Mouse (Mus musculus): ENCODE data around the gene Vars2. TPM values are rescaled to one million over a fixed set of nuclear protein-coding genes. Genes with fewer than 3 reads are reported as not detected.

Gene Vars2
- polyA plus RNA-seq, 1 experiment from 2014 or later, result 18.6 TPM

DNA sequence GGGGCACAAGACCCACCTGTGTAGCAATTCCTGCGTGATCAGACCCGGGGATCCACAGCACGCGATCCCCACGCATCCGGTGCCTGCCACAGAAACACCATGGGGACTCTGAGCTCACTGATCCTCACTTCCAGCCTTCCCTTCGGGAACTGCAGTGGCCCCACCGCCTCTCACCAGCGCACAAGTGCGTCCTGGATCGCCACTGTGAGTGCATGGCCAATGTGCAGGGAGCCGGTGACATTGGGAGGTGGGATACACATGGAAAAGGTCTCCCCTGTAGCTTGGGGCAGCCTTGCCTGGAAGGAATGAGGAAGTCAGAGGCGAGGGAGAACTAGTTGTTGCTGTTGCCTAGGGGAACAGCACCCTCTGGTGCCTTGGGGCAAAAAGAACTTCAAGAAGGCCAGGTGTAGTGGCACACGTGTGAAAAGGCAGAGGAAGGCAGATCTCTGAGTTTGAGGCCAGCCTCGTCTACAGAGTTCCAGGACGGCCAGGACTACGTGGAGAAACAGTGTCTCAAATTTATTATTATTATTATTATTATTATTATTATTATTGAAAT, 1.4 kb downstream of the Vars2 start:
- no peak overlapping the region for H3K4me3 ChIP-seq (replicated peaks)

DNA sequence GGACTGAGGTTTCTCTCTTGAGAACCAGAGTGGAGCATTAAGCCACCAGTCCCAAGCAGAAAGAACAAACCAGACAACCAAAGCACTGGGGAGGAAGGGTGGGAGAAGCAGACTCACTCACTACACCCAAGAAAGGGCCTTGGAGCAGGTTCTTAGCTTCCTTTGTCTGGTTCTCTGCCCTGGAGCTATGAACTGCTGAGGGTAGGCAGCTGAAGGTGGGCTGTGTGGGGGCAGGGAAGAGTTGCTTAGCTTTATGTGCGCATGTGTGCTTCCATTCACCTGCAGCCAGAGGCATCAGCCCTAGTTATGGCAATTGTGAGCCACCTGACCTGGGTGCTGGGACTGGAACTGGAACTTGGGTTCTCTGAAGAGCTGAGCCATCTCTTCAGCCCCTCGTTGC, 14.3 kb downstream of the Vars2 start:
- Histone ChIP-seq H3K27ac (no peak overlapping the region; the same call in 1 of the 2 replicates), H3K27me3 (replicated peaks) (no peaks in the 10 kb centered on the region), H3K36me3 (peaks cover 23% of the 10 kb centered on the region), H3K4me1 (0 out of 2 replicates have a peak, but pooled peaks cover 12% of the 10 kb centered on the region), H3K4me3 (replicated peaks) (no peak overlapping the region), H3K4me2 (no peak overlapping the region), H3K9me3 (no peaks in the 10 kb centered on the region), H3K9ac (no peak overlapping the region)
- no peak for ATAC-seq (ENCODE audit: insufficient read depth, low FRiP score, low read depth)
- WGBS, result 71% methylated on average over 2 of the region's 2 CpGs

More for the DNA sequence above, 1.4 kb downstream of the Vars2 start:
- H3K4me2 ChIP-seq, result peak overlapping the region; percentile 80
- peaks cover 36% of the 10 kb centered on the region for H3K36me3 ChIP-seq
- no peak; the same call in 1 of the 2 replicates for ATAC-seq (ENCODE audit: insufficient read depth, low FRiP score, low read depth)
- H3K27me3 ChIP-seq (replicated peaks), result no peaks in the 10 kb centered on the region
- no peaks in the 10 kb centered on the region for H3K9me3 ChIP-seq
- 70% methylated on average over 17 of the region's 17 CpGs for WGBS
- H3K9ac ChIP-seq, result no peak overlapping the region
- peaks cover 12% of the 10 kb centered on the region for H3K4me1 ChIP-seq
- H3K27ac ChIP-seq, result no peak overlapping the region

DNA sequence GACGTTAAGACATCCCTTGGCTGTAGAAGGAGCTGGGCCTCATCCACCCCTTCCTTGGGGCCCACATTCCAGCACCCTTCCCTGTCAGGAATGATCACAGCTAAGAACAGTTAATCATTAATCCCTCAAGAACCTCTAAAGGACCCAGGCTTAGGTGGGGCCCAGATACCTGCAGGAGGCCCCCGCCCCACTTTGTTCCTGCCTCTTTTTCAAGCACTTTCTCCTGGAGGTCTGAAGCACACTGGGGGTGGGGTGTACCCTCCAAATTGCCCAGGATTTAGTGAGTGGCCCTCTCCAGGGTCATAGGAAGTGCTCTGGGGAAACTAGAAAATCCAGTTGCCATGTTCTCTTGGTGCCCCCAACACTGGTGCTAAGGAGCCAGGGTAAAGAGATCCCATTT, 18.0 kb downstream of the Vars2 start:
- Histone ChIP-seq H3K36me3 (no peaks in the 10 kb centered on the region), H3K4me2 (peak overlapping the region; percentile 25; the same call in 1 of the 2 replicates), H3K4me3 (replicated peaks) (no peak overlapping the region), H3K9me3 (no peaks in the 10 kb centered on the region), H3K4me1 (0 out of 2 replicates have a peak, but pooled peaks cover 12% of the 10 kb centered on the region), H3K9ac (no peak overlapping the region; the same call in 1 of the 2 replicates), H3K27me3 (replicated peaks) (no peaks in the 10 kb centered on the region), H3K27ac (peak overlapping the region; percentile 88)
- peak; percentile 81 for ATAC-seq (ENCODE audit: insufficient read depth, low FRiP score, low read depth)
- WGBS, result 40% methylated on average over 2 of the region's 2 CpGs

DNA sequence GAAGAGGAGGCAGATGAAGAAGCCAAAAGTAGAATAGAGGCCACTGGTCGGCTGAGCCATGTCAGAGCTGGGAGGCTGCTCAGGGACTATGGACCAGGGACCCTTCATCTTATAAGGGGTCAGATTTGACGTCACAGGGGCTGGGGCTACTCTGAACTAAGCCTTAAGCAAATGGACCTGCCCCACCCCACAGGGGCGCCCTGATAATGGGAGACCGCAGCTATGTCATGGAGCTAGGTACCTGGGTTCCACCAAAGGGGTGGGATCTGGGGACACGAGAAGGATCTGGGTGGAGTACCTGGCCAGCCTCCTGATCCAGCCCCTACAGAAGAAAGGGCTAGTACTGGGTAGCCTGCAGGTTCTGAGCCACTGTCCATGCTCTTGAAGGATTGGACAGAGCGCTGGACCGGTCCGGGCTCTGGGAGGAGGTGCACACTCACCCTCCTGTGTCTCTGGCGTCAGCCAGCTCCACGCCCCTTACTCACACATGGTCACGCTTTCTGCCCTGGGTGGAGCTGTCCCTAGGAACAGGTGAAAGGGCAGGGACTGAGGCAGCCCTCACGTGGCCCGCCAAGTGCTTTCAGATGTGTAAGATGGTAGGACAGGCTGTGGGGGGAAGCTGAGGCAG, 23.7 kb downstream of the Vars2 start, which contains the start of gene Mucl3:
Gene Mucl3, minus strand, starts transcription at position 87 of the 628 bp plus-strand sequence.
- peak; percentile 54 for ATAC-seq (ENCODE audit: insufficient read depth, low FRiP score, low read depth)
- Histone ChIP-seq H3K4me3 (replicated peaks) (no peak within 1 kb of the TSS), H3K9ac (no peak within 1 kb of the TSS), H3K4me2 (no peak within 1 kb of the TSS), H3K27me3 (replicated peaks) (no peaks in the 10 kb centered on the region), H3K4me1 (peaks cover 4% of the 10 kb centered on the region; the same call in 1 of the 2 replicates), H3K27ac (no peak within 1 kb of the TSS), H3K36me3 (no peaks in the 10 kb centered on the region), H3K9me3 (no peaks in the 10 kb centered on the region)
- WGBS, result 57% methylated on average over 13 of the region's 13 CpGs

DNA sequence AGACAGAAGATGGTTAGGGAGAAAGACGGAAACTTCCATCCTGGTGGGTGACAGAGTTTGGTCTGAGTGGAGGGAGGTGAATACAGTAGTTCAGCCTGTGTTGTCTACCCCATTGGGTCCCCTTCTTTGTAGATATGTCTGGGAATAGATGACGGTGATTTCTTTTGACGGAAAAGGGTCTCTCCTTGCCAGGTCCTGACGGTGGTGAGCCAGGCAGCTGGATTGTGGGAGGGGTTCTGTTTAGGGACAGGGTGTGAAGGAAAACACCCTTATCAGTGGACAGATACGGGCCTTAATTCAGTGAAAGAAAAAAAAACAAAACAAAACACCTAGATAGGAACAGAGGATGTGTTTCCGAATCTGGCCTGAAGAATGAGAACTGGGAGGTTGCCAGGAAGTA, 28.0 kb downstream of the Vars2 start:
- ATAC-seq (ENCODE audit: insufficient read depth, low FRiP score, low read depth), result no peak
- no peaks in the 10 kb centered on the region for H3K27me3 ChIP-seq (replicated peaks)
- H3K4me3 ChIP-seq (replicated peaks), result 0 out of 2 replicates have a peak overlapping the region, but pooled peaks have one; percentile 2
- H3K9ac ChIP-seq, result no peak overlapping the region
- no peaks in the 10 kb centered on the region for H3K36me3 ChIP-seq
- H3K27ac ChIP-seq, result peak overlapping the region; percentile 83
- peaks cover 7% of the 10 kb centered on the region; the same call in 1 of the 2 replicates for H3K4me1 ChIP-seq
- WGBS, result 42% methylated on average over 6 of the region's 6 CpGs
- H3K4me2 ChIP-seq, result peak overlapping the region; percentile 32; the same call in 1 of the 2 replicates
- no peaks in the 10 kb centered on the region for H3K9me3 ChIP-seq

DNA sequence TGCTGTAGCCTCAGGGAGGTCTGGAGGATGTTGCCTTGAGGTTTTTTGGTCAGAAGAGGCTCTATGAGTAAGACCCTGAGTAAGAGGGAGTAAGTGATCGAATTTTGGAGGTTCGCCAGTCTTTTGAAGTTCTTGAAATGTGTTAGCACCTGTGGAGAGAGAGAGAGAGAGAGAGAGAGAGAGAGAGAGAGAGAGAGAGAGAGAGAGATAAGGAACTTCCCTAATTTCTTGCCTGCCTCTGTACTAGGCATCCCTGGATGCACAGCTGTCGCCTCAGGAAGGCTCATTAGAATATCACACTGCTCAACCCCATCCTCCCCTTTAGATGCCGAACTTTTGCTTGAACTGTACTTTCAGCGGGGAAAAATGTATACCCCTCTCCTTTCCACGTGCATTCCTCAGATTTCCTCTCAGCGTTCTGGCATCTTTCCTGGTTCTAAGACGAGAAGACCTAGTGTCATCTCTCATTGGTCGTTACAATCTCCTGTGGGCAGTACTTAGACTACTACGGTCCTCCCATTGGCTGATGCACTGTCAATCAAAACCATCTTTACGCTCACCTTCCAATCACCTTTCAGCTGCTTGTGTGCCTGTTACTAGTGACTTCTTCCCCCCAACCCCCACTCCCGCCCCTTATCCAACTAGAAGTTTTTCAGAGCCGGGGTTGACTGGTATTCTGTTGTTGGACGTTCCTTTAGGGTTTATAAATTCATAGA, 28.8 kb downstream of the Vars2 start:
- Histone ChIP-seq H3K9ac (no peak overlapping the region), H3K4me3 (replicated peaks) (0 out of 2 replicates have a peak overlapping the region, but pooled peaks have one; percentile 2)
- WGBS, result 19% methylated on average over 14 of the region's 14 CpGs

DNA sequence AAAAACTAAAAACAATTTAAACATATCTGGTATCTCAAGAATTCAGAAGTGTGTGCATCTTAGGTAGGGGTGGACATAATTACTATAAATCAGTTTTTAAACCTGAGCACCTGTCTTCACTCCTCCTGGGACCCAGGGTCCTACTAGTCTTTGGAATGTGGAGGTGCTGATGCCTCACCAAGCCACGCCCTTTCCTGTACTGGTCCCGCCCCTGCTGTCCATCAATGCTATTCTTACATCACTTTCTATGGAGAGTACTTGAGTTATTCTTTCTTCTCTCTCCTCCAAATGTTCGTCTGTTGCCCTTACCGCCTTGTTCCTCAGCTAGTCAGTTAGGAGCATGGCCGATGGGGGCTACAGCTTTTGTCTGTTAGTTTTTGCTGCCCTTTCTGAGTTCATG, 31.0 kb downstream of the Vars2 start:
- no peak overlapping the region for H3K4me3 ChIP-seq (replicated peaks)
- no peak overlapping the region for H3K27ac ChIP-seq
- no peak overlapping the region for H3K9ac ChIP-seq
- WGBS, result 30% methylated on average over 5 of the region's 5 CpGs
- H3K4me1 ChIP-seq, result peaks cover 7% of the 10 kb centered on the region; the same call in 1 of the 2 replicates
- H3K36me3 ChIP-seq, result no peaks in the 10 kb centered on the region
- H3K4me2 ChIP-seq, result no peak overlapping the region
- no peak for ATAC-seq (ENCODE audit: insufficient read depth, low FRiP score, low read depth)
- H3K9me3 ChIP-seq, result no peaks in the 10 kb centered on the region
- no peaks in the 10 kb centered on the region for H3K27me3 ChIP-seq (replicated peaks)

More for the DNA sequence above, 28.8 kb downstream of the Vars2 start:
- peak; percentile 89 for ATAC-seq (ENCODE audit: insufficient read depth, low FRiP score, low read depth)
- peaks cover 7% of the 10 kb centered on the region; the same call in 1 of the 2 replicates for H3K4me1 ChIP-seq
- H3K4me2 ChIP-seq, result peak overlapping the region; percentile 32; the same call in 1 of the 2 replicates
- no peaks in the 10 kb centered on the region for H3K9me3 ChIP-seq
- H3K36me3 ChIP-seq, result no peaks in the 10 kb centered on the region
- peak overlapping the region; percentile 83 for H3K27ac ChIP-seq
- no peaks in the 10 kb centered on the region for H3K27me3 ChIP-seq (replicated peaks)

DNA sequence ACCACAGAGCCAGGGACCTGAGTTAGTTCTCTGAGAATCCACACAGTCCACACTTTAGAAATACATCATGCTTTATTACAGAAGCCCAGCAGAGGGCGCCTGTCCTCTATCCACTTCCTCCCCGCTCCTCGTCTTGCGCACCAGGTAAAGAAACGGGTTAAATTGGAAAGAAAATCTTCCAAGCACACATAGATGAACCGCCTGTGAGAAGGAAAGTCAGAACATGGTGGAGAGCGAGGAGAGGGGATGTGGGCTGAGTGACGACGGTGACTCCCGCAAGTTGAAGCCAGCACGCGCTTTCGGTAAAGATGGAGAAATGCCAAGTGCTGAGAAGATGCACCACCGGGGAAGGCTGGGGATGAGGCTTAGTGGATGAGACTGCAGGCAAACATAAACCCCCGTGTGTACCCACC, 31.7 kb downstream of the Vars2 start:
- H3K27me3 ChIP-seq (replicated peaks), result no peaks in the 10 kb centered on the region
- peak overlapping the region; percentile 62 for H3K4me2 ChIP-seq
- peaks cover 7% of the 10 kb centered on the region; the same call in 1 of the 2 replicates for H3K4me1 ChIP-seq
- H3K9me3 ChIP-seq, result no peaks in the 10 kb centered on the region
- peak overlapping the region; percentile 40 for H3K4me3 ChIP-seq (replicated peaks)
- H3K36me3 ChIP-seq, result no peaks in the 10 kb centered on the region
- WGBS, result 2% methylated on average over 15 of the region's 15 CpGs
- H3K27ac ChIP-seq, result 0 out of 2 replicates have a peak overlapping the region, but pooled peaks have one; percentile 31
- 0 out of 2 replicates have a peak, but pooled peaks have one; percentile 6 for ATAC-seq (ENCODE audit: insufficient read depth, low FRiP score, low read depth)
- H3K9ac ChIP-seq, result no peak overlapping the region

DNA sequence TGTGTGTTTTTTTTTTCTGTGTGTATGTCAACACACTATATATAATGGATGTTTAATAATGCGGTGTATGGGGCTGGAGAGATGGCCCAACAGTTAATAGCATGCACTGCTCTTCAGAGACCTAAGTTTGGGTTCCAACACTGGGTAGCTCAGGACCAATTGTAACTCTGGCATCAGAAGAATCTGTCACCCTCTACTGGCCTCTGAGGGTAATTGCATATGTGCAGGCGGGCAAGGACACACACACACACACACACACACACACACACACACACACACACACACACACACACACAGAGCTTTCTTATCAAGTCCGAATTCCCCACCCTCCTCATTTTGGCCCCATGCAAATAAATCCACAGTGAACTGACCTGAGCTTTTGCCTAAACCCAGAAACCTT, 32.2 kb downstream of the Vars2 start:
- ATAC-seq (ENCODE audit: insufficient read depth, low FRiP score, low read depth), result no peak
- H3K36me3 ChIP-seq, result no peaks in the 10 kb centered on the region

DNA sequence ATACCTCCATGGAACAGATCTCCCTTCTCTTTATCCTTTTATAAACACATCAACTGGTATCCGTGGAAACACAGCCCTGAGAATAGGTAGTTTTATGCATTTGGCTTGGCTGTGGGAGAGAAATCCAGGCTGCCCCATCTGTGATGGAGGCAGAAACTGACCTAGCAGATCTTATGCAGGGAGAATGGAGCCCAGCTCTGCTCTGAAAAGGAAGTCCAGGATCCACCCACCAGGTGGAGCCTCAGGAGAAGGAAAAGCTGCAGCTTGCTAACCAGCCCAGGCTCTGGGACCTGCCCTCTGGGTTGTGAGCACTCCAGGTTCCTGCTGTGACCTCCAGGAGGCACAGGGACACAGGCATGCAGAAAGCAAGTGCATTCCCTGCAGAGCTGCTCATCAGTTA, 33.4 kb downstream of the Vars2 start:
- 0 out of 2 replicates have a peak overlapping the region, but pooled peaks have one; percentile 26 for H3K27ac ChIP-seq
- no peaks in the 10 kb centered on the region for H3K27me3 ChIP-seq (replicated peaks)
- H3K4me2 ChIP-seq, result no peak overlapping the region
- H3K4me1 ChIP-seq, result 0 out of 2 replicates have a peak, but pooled peaks cover 2% of the 10 kb centered on the region
- no peak overlapping the region for H3K4me3 ChIP-seq (replicated peaks)
- 6% methylated on average over 1 of the region's 1 CpGs for WGBS
- H3K9me3 ChIP-seq, result no peaks in the 10 kb centered on the region
- no peaks in the 10 kb centered on the region for H3K36me3 ChIP-seq
- peak; percentile 51 for ATAC-seq (ENCODE audit: insufficient read depth, low FRiP score, low read depth)
- no peak overlapping the region for H3K9ac ChIP-seq

More for the DNA sequence above, 32.2 kb downstream of the Vars2 start:
- Histone ChIP-seq H3K4me1 (peaks cover 7% of the 10 kb centered on the region; the same call in 1 of the 2 replicates), H3K4me3 (replicated peaks) (no peak overlapping the region), H3K27me3 (replicated peaks) (no peaks in the 10 kb centered on the region), H3K27ac (no peak overlapping the region), H3K9ac (no peak overlapping the region), H3K4me2 (no peak overlapping the region), H3K9me3 (no peaks in the 10 kb centered on the region)
- WGBS, result 73% methylated on average over 3 of the region's 3 CpGs

DNA sequence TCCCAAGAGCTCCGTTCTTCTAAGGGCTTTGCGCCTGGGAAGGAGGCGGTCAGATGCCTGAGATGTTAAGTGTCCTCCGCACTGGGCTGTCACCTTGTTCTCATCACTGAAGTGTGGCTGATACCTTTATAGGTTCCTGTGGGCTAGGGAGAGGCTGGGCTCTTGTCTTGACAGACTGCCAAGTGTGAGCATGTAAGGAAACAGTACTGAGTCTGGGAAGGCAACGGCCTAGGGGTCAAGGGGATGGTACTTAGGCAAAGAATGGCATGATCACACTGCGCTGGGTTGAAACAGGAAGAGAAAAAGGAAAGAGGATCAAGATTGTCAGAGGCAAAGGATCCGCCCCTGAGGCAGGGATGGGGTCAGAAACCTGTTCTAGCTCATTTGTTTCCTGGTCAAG, 40.9 kb downstream of the Vars2 start, which contains the start of gene Gm9573:
Gene Gm9573, minus strand, starts transcription at position 101 of the 400 bp plus-strand sequence.
- no peak for ATAC-seq (ENCODE audit: insufficient read depth, low FRiP score, low read depth)
- H3K4me3 ChIP-seq (replicated peaks), result no peak within 1 kb of the TSS
- H3K27ac ChIP-seq, result no peak within 1 kb of the TSS
- no peak within 1 kb of the TSS for H3K4me2 ChIP-seq
- H3K9ac ChIP-seq, result no peak within 1 kb of the TSS
- no peaks in the 10 kb centered on the region for H3K36me3 ChIP-seq
- no peaks in the 10 kb centered on the region for H3K9me3 ChIP-seq
- no peaks in the 10 kb centered on the region for H3K4me1 ChIP-seq
- no peaks in the 10 kb centered on the region for H3K27me3 ChIP-seq (replicated peaks)
- WGBS, result 77% methylated on average over 7 of the region's 7 CpGs

Measured in stomach, embryonic 15.5 days (tissue).